Mouse (Mus musculus) bone marrow macrophage, adult 2 months (primary cell): ENCODE results near the gene Metap1d. TPM values are rescaled to one million over a fixed set of nuclear protein-coding genes. Genes with fewer than 3 reads are reported as not detected.

Experiments used
- H3K27ac ChIP-seq: 2 replicates; pipeline ENCODE4 v1.5.1; 2012; ENCODE audit warnings: low read depth, low read length; ENCODE audit not compliant: insufficient read depth
- H3K4me1 ChIP-seq: 2 replicates; pipeline ENCODE4 v1.6.1; 2012; ENCODE audit warnings: low read length; ENCODE audit not compliant: control insufficient read depth, insufficient read depth
- H3K4me3 ChIP-seq: 2 replicates; pipeline ENCODE4 v1.5.1; 2012; ENCODE audit warnings: mild to moderate bottlenecking, low read length, moderate library complexity; ENCODE audit not compliant: insufficient read depth
- CTCF ChIP-seq: IDR thresholded peaks from 2 replicates; pipeline ENCODE4 v1.5.1; 2012; ENCODE audit warnings: low read depth, mild to moderate bottlenecking, low read length, moderate library complexity
- POLR2A ChIP-seq: IDR thresholded peaks from 2 replicates; pipeline ENCODE4 v1.6.1; 2012; ENCODE audit warnings: mild to moderate bottlenecking, low read depth, low read length, borderline replicate concordance
- polyA plus RNA-seq: library from polyadenylated mRNA; stranded (reverse); fragments of >200 nt; gene quantifications from 2 replicates; pipeline ENCODE4 v1.2.4, GENCODE M21; 2012; ENCODE audit not compliant: missing spikeins, insufficient read depth, insufficient read length

Gene Metap1d
- polyA plus RNA-seq, 1 experiment, result 32.5 TPM

- Histone ChIP-seq H3K27ac (no peak overlapping the region), H3K4me3 (no peak overlapping the region), H3K4me1 (no peaks in the 10 kb centered on the region)
- TF ChIP-seq POLR2A, result no peak
- TF ChIP-seq CTCF, result no peak
Observed at GRCm38 (mm10) chr2:71517466-71518099, 64.5 kb downstream of the Metap1d start.

- no peak overlapping the region for H3K27ac ChIP-seq
- no peak for TF ChIP-seq POLR2A
- TF ChIP-seq CTCF, result no peak
Observed at GRCm38 (mm10) chr2:71522871-71523270, 69.8 kb downstream of the Metap1d start.

GRCm38 (mm10) chr2:71523431-71523830 is 70.4 kb downstream of the Metap1d start:
- no peak overlapping the region for H3K27ac ChIP-seq
- TF ChIP-seq POLR2A (no peak), CTCF (no peak)
- H3K4me3 ChIP-seq, result no peak overlapping the region
- no peaks in the 10 kb centered on the region for H3K4me1 ChIP-seq

More at GRCm38 (mm10) chr2:71522871-71523270, 69.8 kb downstream of the Metap1d start:
- no peaks in the 10 kb centered on the region for H3K4me1 ChIP-seq
- no peak overlapping the region for H3K4me3 ChIP-seq

GRCm38 (mm10) chr2:71524763-71525162 is 71.7 kb downstream of the Metap1d start:
- Histone ChIP-seq H3K4me1 (0 out of 2 replicates have a peak, but pooled peaks cover under 1% of the 10 kb centered on the region), H3K27ac (no peak overlapping the region), H3K4me3 (no peak overlapping the region)
- TF ChIP-seq CTCF, result no peak
- no peak for TF ChIP-seq POLR2A

GRCm38 (mm10) chr2:71526595-71527322 is 73.7 kb downstream of the Metap1d start:
- Histone ChIP-seq H3K4me3 (no peak overlapping the region), H3K4me1 (0 out of 2 replicates have a peak, but pooled peaks cover 4% of the 10 kb centered on the region), H3K27ac (no peak overlapping the region)
- TF ChIP-seq POLR2A, result no peak
- no peak for TF ChIP-seq CTCF

GRCm38 (mm10) chr2:71527323-71528013 is 74.4 kb downstream of the Metap1d start:
- TF ChIP-seq CTCF, result no peak
- TF ChIP-seq POLR2A, result no peak
- H3K27ac ChIP-seq, result no peak overlapping the region
- no peak overlapping the region for H3K4me3 ChIP-seq
- 0 out of 2 replicates have a peak, but pooled peaks cover 4% of the 10 kb centered on the region for H3K4me1 ChIP-seq

GRCm38 (mm10) chr2:71528014-71528713 is 75.1 kb downstream of the Metap1d start, which contains the start of gene Dlx1:
Gene Dlx1 (plus strand): TSS chr2:71528113.
- Histone ChIP-seq H3K4me1 (0 out of 2 replicates have a peak, but pooled peaks cover 4% of the 10 kb centered on the region), H3K27ac (no peak within 1 kb of the TSS), H3K4me3 (peak within 1 kb of the TSS; percentile 38)
- no peak for TF ChIP-seq CTCF
- TF ChIP-seq POLR2A, result no peak

- no peak overlapping the region for H3K27ac ChIP-seq
- TF ChIP-seq POLR2A, result no peak
- TF ChIP-seq CTCF, result no peak
- peak overlapping the region; percentile 38 for H3K4me3 ChIP-seq
- H3K4me1 ChIP-seq, result 0 out of 2 replicates have a peak, but pooled peaks cover 4% of the 10 kb centered on the region
Observed at GRCm38 (mm10) chr2:71528714-71529510, 75.8 kb downstream of the Metap1d start.
